Mouse (Mus musculus): Measurements from ENCODE around the gene Tead2.

The Tead2 gene

DNA sequence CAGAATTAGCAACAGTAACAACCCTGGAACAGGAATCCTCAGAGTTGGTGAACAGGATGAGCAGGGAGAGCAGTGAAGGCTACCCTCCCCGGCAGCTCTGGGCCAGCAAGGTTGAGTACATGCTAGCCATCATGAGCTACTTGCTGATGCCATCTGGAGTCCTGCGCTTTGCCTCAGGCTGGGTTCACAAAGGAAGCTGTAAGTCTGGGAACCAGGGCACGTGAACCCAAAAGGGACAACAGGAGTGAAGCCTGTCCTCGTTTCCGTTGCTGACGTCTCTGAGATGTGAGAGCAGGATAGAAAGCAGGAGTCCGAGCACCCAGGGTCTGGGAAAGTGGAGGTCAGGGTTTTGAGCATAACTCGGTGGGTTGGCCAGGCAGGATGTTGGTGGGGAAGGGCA, 43.7 kb downstream of the Tead2 start:
- no peak for DNase-seq (ENCODE audit: low spot score)

DNA sequence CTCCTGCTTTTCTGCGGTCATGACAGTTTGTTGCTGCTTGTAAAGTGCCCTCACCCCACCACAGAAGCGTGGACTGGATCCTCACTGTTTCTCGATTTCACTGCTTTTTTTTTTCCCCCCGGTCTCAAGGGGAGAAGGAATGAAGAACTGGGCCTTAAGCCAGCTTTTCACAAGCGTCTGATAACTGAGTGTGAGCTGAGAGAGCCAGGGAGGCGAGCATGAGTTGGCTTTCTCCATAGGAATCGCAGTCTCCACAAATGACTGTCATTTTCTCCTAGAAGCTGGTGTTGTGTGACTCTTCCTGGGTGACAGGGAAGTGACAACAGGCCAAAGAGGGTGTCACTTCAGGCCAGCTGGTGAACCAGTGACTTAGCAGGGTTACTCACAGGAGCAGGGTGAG, 46.7 kb downstream of the Tead2 start:
- no peak for DNase-seq (ENCODE audit: low spot score)

DNA sequence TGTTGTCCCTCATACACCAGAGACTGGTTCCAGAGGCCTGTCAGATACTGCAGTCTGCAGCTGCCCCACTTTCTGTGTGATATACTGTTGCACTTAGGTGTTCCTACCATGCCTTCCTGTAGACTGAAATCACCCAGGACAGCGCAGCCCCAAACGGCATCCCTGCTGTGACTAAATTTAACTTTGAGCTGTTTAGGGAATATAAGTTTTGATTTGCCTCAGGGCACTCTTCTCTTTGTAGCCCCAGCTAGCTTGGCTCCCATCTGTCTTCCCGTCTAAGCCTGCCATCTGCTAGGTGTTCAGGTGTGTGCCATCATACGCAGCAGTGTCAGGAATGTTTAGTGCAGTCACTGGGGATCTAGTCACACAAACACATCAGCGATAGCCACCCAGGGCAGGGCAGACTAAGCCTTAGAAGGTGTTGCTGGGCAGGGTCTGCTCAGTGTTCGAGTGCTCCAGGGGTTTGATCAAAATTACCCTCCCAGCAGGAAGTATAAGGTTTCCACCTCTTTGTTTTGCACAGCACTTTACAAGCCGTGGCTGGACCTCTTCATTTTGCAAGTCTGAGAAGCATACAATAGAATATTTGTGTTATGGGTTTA, 47.6 kb downstream of the Tead2 start:
- no peak for DNase-seq (ENCODE audit: low spot score)

DNA sequence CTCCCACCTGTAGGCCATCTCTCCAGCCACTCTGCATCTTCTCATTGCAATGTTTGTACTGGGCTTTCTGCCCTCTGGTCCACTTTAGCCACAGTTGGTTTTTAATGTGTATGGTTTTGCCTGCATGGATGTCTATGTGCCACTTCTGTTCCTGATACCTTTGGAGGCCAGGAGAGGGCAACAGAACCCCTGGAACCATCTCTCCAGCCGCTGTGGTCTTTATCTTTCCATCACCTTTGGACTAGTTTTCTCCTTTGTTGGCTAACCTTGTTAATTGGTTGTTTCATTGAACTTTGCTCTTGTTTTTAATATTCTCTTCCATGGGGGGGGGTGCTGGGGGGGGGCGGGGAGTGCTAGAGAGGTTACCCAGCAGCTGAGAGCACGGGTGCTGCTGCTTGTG, 48.8 kb downstream of the Tead2 start:
- DNase-seq (ENCODE audit: low spot score) = no peak

- no peak for DNase-seq (ENCODE audit: low spot score)
Measured at GRCm38 (mm10) chr7:45265518-45265917, 50.0 kb downstream of the Tead2 start.

- no peak for DNase-seq (ENCODE audit: low spot score)
Measured at GRCm38 (mm10) chr7:45272786-45273412, 57.3 kb downstream of the Tead2 start.

- no peak for DNase-seq (ENCODE audit: low spot score)
Measured at GRCm38 (mm10) chr7:45273672-45274071, 58.1 kb downstream of the Tead2 start.

DNA sequence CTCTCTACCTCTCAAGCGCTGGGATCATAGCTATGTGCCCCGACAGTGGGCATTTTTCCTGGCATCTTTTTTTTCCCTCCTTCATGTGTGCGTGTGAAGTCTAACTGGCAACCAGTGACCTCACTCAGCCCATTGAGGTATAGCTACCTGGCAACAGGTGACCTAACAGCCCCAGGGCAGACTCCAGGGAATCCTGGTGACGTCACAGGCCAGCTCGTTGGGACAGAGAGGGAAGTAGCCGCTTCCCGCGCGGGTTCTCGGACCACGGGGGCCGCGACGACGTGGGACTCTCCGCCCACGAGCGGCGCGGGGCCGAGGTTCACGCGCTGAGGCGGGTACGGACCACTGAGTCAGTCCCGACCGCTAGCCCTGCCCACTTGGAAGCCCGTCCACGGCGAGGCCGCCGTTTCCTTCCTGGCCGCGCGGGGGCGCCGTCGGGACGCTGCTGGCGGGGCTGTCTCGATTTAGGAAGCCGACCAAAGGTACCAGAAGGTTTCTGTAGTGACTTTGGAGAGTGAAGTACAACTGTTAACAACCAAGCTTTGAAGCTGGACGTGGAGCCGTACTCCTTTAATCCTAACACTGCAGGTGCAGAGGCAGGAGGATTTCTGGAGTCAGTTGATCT, 61.7 kb downstream of the Tead2 start, which contains the start of gene Slc6a21:
Gene Slc6a21 (plus strand): TSS at position 378 of the 625 bp plus-strand sequence.
- DNase-seq (ENCODE audit: low spot score) = no peak
